In genomic region chr17:32992699-32993474, GRCm38 (mm10) we compare ENCODE assay signal across 8 mouse cellular contexts. TPM values are rescaled to one million over a fixed set of nuclear protein-coding genes. Genes with fewer than 3 reads are reported as not detected.
A peak's percentile ranks its signal among the peaks of the same experiment; 100 is the strongest.
DNase-seq lines count a peak whose midpoint lies in the region; ATAC-seq and TF ChIP-seq lines count a peak whose summit lies in the region.

Gene Zfp952 (plus strand): TSS chr17:32993129.

- peak; percentile 86 for DNase-seq in G1E (ENCODE audit: low spot score)
- DNase-seq in cerebellum, adult 18-20 months, result peak; percentile 80 to 83
- DNase-seq in heart, postnatal 36 days, result peak; percentile 85 to 86
- peak; percentile 86 to 91 for DNase-seq in layer of hippocampus, adult 2 months (ENCODE audit: low spot score in 2 of 2)
- DNase-seq in lung, embryonic 14.5 days, result peak; percentile 94
- DNase-seq in thymus, adult 2 months, result peak; percentile 82

- H3K9me3 ChIP-seq in G1E (replicated peaks), result no peaks in the 10 kb centered on the region
- no peaks in the 10 kb centered on the region for H3K9me3 ChIP-seq in forebrain, embryonic 16.5 days (ENCODE audit: control insufficient read depth, low read length)
- no peaks in the 10 kb centered on the region for H3K9me3 ChIP-seq in lung, embryonic 14.5 days (ENCODE audit: low read depth, low read length)

- TF ChIP-seq POLR2A in olfactory bulb, adult 2 months (IDR thresholded peaks at IDR 0.05; ENCODE audit: insufficient read depth, low read depth, low read length), result no peak
- no peak for TF ChIP-seq POLR2A in thymus, adult 2 months (IDR thresholded peaks at IDR 0.05; ENCODE audit: control insufficient read depth, extremely low read depth, insufficient read depth, low read length, poor library complexity)

- H3K4me2 ChIP-seq in forebrain, embryonic 16.5 days (ENCODE audit: low read length), result peak within 1 kb of the TSS; percentile 70
- H3K4me2 ChIP-seq in lung, embryonic 14.5 days, result peak within 1 kb of the TSS; percentile 82

- H3K27me3 ChIP-seq in G1E (ENCODE audit: insufficient read depth, low read length), result no peaks in the 10 kb centered on the region
- H3K27me3 ChIP-seq in forebrain, embryonic 16.5 days (replicated peaks; ENCODE audit: control insufficient read depth, insufficient read depth, low read length), result no peaks in the 10 kb centered on the region
- H3K27me3 ChIP-seq in lung, embryonic 14.5 days (ENCODE audit: insufficient read depth, low read length), result no peaks in the 10 kb centered on the region
- H3K27me3 ChIP-seq in thymus, adult 2 months (ENCODE audit: control insufficient read depth, insufficient read depth, low read length), result no peaks in the 10 kb centered on the region

- H3K36me3 ChIP-seq in G1E (replicated peaks), result peaks cover 20% of the 10 kb centered on the region
- H3K36me3 ChIP-seq in forebrain, embryonic 16.5 days (ENCODE audit: control insufficient read depth, insufficient read depth), result peaks cover 3% of the 10 kb centered on the region
- peaks cover 8% of the 10 kb centered on the region for H3K36me3 ChIP-seq in lung, embryonic 14.5 days (ENCODE audit: insufficient read depth)
- H3K36me3 ChIP-seq in thymus, adult 2 months (ENCODE audit: control insufficient read depth, insufficient read depth, low read length), result no peaks in the 10 kb centered on the region

- WGBS in forebrain, embryonic 16.5 days, result under 1% methylated on average over 21 of the region's 21 CpGs
- 2% methylated on average over 21 of the region's 21 CpGs for WGBS in lung, embryonic 14.5 days
- WGBS in olfactory bulb, adult 2 months, result 1% methylated on average over 21 of the region's 21 CpGs
- 1% methylated on average over 21 of the region's 21 CpGs for WGBS in thymus, adult 2 months

- intact Hi-C loops in heart, postnatal 36 days (cut with DNase I), result loop anchor here (5.0 kb wide), 1 partner anchor 99 kb away; no protein-coding TSS in a partner anchor

- TF ChIP-seq CTCF in G1E (IDR thresholded peaks at IDR 0.05; ENCODE audit: low read depth, low read length), result no peak
- no peak for TF ChIP-seq CTCF in layer of hippocampus, adult 2 months (conservative IDR thresholded peaks at IDR 0.05)
- TF ChIP-seq CTCF in lung, embryonic 14.5 days (IDR thresholded peaks at IDR 0.05; ENCODE audit: low read depth), result no peak
- TF ChIP-seq CTCF in olfactory bulb, adult 2 months (IDR thresholded peaks at IDR 0.05; ENCODE audit: insufficient read depth, low read depth, low read length), result no peak
- 0 out of 2 replicates have a peak, but pooled peaks have one; percentile 17 for TF ChIP-seq CTCF in thymus, adult 2 months (IDR thresholded peaks at IDR 0.05; ENCODE audit: borderline replicate concordance, control insufficient read depth, extremely low read depth, insufficient read depth, low read length, poor library complexity)

- peak within 1 kb of the TSS; percentile 84 for H3K27ac ChIP-seq in forebrain, embryonic 16.5 days (ENCODE audit: low read length)
- H3K27ac ChIP-seq in layer of hippocampus, adult 2 months, result peak within 1 kb of the TSS; percentile 87
- peak within 1 kb of the TSS; percentile 55; the same call in 1 of the 2 replicates for H3K27ac ChIP-seq in lung, embryonic 14.5 days (ENCODE audit: low read depth)
- H3K27ac ChIP-seq in olfactory bulb, adult 2 months (ENCODE audit: insufficient read depth, low read depth, low read length), result peak within 1 kb of the TSS; percentile 36; the same call in 1 of the 2 replicates
- H3K27ac ChIP-seq in thymus, adult 2 months (ENCODE audit: control insufficient read depth, insufficient read depth, low read length), result peak within 1 kb of the TSS; percentile 74

- H3K9ac ChIP-seq in forebrain, embryonic 16.5 days (replicated peaks; ENCODE audit: low read depth, low read length), result peak within 1 kb of the TSS; percentile 75
- peak within 1 kb of the TSS; percentile 72 for H3K9ac ChIP-seq in lung, embryonic 14.5 days

- H3K4me3 ChIP-seq in G1E (ENCODE audit: low read depth, low read length), result peak within 1 kb of the TSS; percentile 77
- H3K4me3 ChIP-seq in forebrain, embryonic 16.5 days (replicated peaks; ENCODE audit: low read length), result peak within 1 kb of the TSS; percentile 77
- peak within 1 kb of the TSS; percentile 91 for H3K4me3 ChIP-seq in layer of hippocampus, adult 2 months
- peak within 1 kb of the TSS; percentile 80 for H3K4me3 ChIP-seq in lung, embryonic 14.5 days (ENCODE audit: low read depth, low read length)
- H3K4me3 ChIP-seq in olfactory bulb, adult 2 months (ENCODE audit: insufficient read depth, low read depth, low read length), result peak within 1 kb of the TSS; percentile 57
- peak within 1 kb of the TSS; percentile 98 for H3K4me3 ChIP-seq in thymus, adult 2 months (ENCODE audit: control insufficient read depth, insufficient read depth, low read length)

- peaks cover 17% of the 10 kb centered on the region for H3K4me1 ChIP-seq in G1E (ENCODE audit: insufficient read depth, low read depth, low read length)
- peaks cover 14% of the 10 kb centered on the region for H3K4me1 ChIP-seq in forebrain, embryonic 16.5 days (replicated peaks; ENCODE audit: control insufficient read depth, insufficient read depth, low read length)
- H3K4me1 ChIP-seq in lung, embryonic 14.5 days (ENCODE audit: insufficient read depth), result no peaks in the 10 kb centered on the region
- peaks cover 6% of the 10 kb centered on the region; the same call in 1 of the 2 replicates for H3K4me1 ChIP-seq in olfactory bulb, adult 2 months (ENCODE audit: control insufficient read depth, insufficient read depth, low read length)
- H3K4me1 ChIP-seq in thymus, adult 2 months (replicated peaks; ENCODE audit: control insufficient read depth, insufficient read depth, low read length), result peaks cover 7% of the 10 kb centered on the region

- peak; percentile 93 for ATAC-seq in G1E (ENCODE audit: extremely low read depth, insufficient number of reproducible peaks, low FRiP score, poor library complexity, severe bottlenecking)
- peak; percentile 99 for ATAC-seq in forebrain, embryonic 16.5 days
- ATAC-seq in lung, embryonic 14.5 days (ENCODE audit: insufficient read depth), result peak; percentile 97

RNA-seq across cellular contexts. Expression of gene Zfp952, which starts in this region (rescaled TPM):
- 11.4 and 11.8 TPM in 2 replicates for total RNA-seq in G1E (2014; fragmentation: Nextera tagmentation)
- 11.8 and 13.1 TPM in 2 replicates for total RNA-seq in G1E (2017)
- polyA plus RNA-seq in G1E (2012), result 0.28 and 0.35 TPM in 2 replicates
- polyA plus RNA-seq in forebrain, embryonic 16.5 days (2015; fragmentation: Nextera tagmentation; extraction: Ambion mirVana), result 22.1 and 22.6 TPM in 2 replicates
- total RNA-seq in heart, postnatal 36 days (2021), result 1 to 10 TPM; 5.9 to 7.1 TPM
- 10 to 100 TPM; 17.9 to 19.0 TPM for total RNA-seq in layer of hippocampus, adult 2 months (2021)
- 13.6 and 14.5 TPM in 2 replicates for polyA plus RNA-seq in lung, embryonic 14.5 days (2014; fragmentation: Nextera tagmentation; extraction: Ambion mirVana)
- not detected in 2 replicates for polyA plus RNA-seq in olfactory bulb, adult 2 months (2012; ENCODE audit: insufficient read depth, insufficient read length, low replicate concordance, missing spikeins)
- polyA plus RNA-seq in thymus, adult 2 months (2012; rRNA removed), result 4.9 and 6.4 TPM in 2 replicates

Comparison
In these comparisons a context has a peak if more than half of its experiments do, and no peak if none do; other contexts are left out.
1. Peak in every context shown above with its lines: DNase-seq, ATAC-seq, H3K4me3 ChIP-seq and H3K27ac ChIP-seq.
2. H3K27ac ChIP-seq: peak in every context shown above with its lines; median percentile 87 in layer of hippocampus, adult 2 months; 84 in forebrain, embryonic 16.5 days; 74 in thymus, adult 2 months; 55 in lung, embryonic 14.5 days; 36 in olfactory bulb, adult 2 months.